Mouse (Mus musculus): ENCODE results near the gene Tmem110. TPM values are rescaled to one million over a fixed set of nuclear protein-coding genes. Genes with fewer than 3 reads are reported as not detected.

The Tmem110 gene
- 10 to 100 TPM; 10.2 to 15.2 TPM for total RNA-seq (2021)
- long read RNA-seq, experiment 1, transcript Tmem110-201 (8 exons, 3,742 nt), result major isoform, 11 of 18 reads
- long read RNA-seq, experiment 1, partial matches to known transcripts, result 1 of 18 reads
- long read RNA-seq, experiment 1, other reads (novel, unspliced or antisense), result 6 of 18 reads
- long read RNA-seq, experiment 2, transcript Tmem110-201 (8 exons, 3,742 nt), result major isoform, 14 of 19 reads
- long read RNA-seq, experiment 2, partial matches to known transcripts, result 3 of 19 reads
- long read RNA-seq, experiment 2, other reads (novel, unspliced or antisense), result 1 of 19 reads

DNA sequence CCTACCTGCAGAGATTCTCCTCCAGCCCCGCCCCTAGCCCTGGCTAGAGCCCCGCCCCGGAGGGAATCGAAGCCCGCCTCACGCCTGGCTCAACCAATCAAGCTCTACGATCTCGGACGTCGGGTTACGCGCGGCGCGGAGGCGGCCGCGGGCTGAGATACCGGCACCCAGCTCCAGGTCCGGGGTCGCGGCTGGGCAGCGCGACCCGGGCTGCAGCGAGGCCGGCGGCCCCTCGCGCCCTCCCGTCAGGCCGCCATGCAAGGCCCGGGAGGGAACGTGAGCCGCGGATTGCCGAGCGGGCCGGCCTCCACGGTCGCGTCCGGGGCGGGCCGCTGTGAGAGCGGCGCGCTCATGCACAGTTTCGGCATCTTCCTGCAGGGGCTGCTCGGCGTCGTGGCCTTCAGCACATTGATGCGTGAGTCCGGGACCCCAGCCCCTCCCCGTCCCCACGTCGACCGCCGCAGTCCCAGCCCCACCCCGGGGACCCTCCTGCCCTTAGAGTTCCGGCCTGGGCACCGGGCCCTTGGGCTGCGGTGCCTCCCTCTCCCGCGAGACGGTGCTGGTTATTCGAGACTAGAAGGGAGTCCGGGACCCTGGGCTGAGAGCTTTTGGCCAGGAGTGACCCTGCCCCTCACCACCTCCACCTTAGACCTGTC is at the start of gene Tmem110:
Tmem110 (plus strand) TSS at position 115 of the 656 bp plus-strand sequence.
- peak; percentile 83 for DNase-seq

DNA sequence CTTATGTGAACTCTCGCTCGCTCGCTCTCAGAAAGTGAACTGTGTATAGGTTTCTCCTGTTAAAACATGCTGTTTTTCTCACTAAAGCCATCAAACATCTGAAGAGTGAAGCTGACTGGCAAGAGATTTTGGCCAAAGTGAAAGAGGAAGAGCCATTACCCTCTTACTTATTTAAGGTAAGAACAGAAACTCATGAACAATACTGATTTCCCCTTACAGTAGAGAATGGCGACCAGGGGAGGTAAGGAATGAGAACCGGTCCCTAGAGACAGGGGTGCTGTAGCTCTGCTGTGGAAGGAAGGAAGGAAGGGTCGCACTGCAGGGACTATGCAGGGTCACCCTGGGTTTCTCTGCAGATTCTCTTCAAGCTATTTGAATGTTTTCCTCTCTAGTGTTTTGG is 40.8 kb upstream of the Tmem110 start:
- no peak for DNase-seq

- no peak for DNase-seq
Measured at GRCm38 (mm10) chr14:30789471-30789870, 35.9 kb upstream of the Tmem110 start.

GRCm38 (mm10) chr14:30792871-30793270 is 32.5 kb upstream of the Tmem110 start:
- DNase-seq, result no peak

- no peak for DNase-seq
Measured at GRCm38 (mm10) chr14:30801756-30802155, 23.6 kb upstream of the Tmem110 start.

GRCm38 (mm10) chr14:30821136-30821535 is 4.3 kb upstream of the Tmem110 start:
- DNase-seq, result no peak

GRCm38 (mm10) chr14:30824456-30824995 is 864 bp upstream of the Tmem110 start:
- no peak for DNase-seq

DNA sequence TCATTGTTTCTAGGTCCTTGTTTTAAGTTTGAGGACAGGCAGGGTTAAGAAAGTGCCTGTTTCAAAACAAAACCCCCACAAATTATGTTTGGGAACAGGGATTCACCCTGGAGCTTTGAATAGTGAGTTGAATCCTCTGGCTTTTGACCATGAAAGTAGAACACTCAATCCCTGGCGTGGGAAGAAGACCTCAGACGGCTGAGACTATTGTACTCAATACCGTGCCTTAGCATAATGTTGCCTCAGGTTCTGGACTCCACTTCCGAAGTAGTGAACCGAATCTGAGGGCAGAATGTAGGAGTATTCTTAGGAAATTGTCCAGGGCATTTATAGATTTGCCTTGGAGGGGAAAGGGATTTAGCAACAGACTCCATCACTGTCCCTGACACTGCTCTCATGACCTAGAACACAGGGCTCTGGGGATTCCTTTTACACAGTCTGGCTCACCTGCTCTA is 342 bp upstream of the Tmem110 start:
- no peak for DNase-seq

DNA sequence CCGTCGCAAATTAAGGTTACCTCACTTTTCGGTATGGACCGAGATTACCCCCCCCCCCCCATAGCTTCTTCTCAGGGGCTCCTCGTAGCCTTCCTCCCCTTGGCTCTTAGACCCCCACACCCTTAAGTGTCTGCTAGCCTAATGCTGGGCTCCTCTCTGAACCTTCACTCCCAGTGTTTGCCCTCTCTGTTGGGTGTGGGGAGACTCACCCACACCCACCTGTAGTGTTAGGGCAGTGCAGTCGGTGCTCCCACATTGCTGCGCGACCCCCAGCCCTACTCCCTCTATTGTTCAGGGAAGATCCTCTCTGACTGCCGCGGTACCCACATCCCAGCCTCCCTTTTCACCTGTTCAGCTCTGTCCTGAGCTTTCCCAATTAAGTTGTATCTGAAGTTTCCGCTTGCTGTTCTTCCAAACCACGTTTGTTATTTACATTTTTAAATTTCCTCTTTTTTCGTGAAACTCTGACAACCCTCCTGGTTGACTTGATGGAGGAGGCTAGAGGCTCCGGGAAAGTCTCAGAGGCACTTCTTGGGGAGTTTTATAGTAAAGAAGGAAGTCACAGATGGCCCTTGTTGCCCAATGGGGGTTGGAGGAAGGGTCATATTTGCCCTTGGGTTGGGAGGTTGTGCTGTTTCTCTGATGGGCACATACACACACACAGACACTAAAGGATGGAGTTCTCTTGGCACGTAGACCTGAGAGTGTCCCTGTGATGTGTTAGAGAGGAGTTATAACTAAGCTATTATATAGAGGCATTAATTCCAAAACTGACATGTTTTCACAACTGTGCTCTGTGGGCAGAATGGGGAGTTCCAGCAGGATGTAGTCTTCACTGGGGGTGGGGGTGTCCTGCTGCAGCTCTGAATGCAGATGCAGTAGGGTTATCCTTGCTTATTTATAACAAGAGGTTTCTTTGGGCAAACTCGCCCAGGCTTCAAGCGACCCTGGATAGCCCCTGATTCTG is 1.1 kb downstream of the Tmem110 start:
- DNase-seq, result no peak

DNA sequence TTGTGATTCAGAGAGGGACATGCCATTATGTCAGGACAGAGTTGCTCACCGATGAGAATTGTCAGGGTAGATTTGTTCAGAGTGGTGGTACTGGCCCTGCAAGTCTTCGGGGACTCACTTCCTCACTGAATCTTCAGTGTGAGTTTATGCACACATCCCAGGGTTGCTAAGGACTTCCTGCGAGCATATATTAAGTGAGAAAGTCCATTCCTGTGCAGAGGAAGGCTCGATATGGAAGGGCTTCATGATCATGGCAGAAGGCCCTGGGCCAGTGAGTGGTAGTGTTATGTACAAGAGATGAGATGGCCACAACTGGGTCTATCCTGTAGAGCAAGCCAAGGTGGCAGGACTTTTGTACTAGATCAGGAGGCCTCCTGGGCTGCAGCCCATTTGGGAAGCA is 2.1 kb downstream of the Tmem110 start:
- no peak for DNase-seq

GRCm38 (mm10) chr14:30828077-30828476 is 2.7 kb downstream of the Tmem110 start:
- no peak for DNase-seq

DNA sequence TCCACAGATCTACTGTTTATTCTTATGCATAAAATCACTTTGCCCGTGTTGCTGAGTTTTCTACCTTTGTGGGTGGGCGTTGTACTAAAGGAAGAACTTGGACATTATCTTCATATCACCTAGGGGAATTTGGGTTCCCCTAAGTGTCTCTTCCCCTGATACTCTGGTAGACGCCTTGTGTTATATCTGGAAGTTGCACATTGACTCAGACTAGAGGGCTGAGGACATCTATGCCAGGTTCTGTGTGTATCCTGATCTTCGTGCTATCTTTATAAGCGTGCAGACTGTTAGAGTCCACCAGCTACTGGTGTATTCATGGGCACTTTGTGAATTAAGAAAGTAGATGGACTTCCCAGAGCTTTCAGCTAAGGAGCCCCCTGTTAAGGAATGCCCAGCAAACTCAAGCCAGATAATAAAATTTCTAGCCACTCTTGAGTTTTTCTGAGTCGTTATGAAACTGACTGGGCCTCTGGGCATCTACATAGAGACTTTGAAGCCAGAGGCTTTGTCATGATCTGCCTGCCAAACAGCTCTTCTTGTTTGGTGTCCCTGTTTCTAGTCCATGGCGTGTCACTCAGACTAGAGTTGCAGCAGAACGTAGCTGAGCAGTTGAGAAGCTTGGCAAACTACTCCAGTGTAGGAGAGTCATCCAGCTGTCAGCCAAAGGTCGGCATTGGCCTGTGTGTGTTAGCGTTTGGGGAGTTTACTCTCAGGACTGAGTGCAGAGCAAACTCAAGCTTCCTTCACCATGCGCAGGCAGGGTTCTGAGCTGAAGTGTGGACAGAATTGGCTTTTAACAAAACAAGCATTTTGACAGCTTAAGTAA is 3.5 kb downstream of the Tmem110 start:
- DNase-seq, result peak; percentile 27

DNA sequence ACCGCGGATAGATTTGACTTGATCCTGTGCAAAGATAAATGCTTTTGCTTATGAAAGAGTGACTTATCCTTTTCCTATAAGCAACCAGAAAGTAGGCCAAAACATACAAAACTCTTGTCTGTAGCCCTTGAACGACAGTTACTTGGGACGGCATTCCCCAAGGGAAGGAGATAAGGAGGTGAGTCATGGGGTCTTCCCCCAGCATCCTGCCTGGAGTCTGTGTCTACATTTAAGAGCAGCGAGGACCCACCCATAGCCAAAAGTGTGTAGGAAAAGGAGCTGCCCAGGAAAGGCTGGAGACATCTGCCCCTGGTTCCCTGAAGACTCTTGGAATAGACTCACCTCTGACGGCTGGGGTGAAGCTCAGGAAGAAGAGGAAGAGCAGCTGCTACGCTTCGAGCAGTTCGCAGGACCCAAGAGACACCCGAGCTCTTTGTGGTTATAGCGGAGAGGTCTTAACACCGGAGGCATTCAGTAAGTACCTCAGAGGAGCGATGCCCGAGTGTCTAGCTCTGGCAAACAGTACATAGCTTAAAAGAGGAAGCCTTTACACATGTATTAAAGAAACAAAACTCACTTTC is 12.1 kb downstream of the Tmem110 start:
- DNase-seq, result no peak

GRCm38 (mm10) chr14:30843701-30844100 is 18.3 kb downstream of the Tmem110 start:
- no peak for DNase-seq

- DNase-seq, result no peak
Measured at GRCm38 (mm10) chr14:30850504-30850903, 25.1 kb downstream of the Tmem110 start.

DNA sequence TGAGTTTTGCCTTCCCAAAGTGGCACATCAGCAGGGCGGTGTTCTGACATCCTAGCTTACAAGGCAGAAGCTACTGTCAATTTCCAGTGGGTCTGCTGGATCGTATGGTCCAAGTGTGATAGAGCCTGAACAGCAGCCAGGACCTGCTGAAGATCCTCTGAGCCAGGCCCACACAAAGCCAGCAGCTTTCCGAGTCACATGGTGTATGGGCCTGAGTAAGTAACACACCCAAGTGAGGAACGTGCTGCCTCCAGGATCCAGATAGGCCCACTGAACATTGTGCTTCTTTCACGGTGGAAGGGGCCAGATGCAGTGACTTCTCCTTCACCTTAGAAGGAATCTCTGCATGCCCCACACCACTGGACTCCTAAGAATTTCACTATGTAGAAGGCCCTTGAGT is 26.9 kb downstream of the Tmem110 start:
- DNase-seq, result no peak

DNA sequence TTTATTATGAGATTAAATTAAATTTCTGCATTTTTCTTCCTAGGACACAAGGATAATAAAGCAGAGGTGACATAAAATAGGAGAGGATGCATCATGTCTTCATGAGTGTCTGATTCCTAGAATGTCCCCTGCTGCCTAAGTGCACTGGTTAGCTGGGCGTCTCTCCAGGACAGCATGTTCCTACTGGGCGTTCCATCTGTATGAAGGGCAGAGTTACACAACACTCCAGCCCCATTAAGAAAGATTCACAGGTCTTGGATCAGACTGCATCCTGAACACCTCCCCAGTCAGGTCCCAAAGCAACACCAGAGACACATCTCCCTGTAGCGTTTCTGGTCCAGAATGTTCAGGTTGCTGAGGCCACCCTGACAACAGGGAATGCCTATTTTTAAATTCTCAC is 29.9 kb downstream of the Tmem110 start:
- DNase-seq, result no peak

GRCm38 (mm10) chr14:30856885-30857507 is 31.6 kb downstream of the Tmem110 start:
- no peak for DNase-seq

GRCm38 (mm10) chr14:30857990-30858389 is 32.6 kb downstream of the Tmem110 start:
- DNase-seq, result no peak

DNA sequence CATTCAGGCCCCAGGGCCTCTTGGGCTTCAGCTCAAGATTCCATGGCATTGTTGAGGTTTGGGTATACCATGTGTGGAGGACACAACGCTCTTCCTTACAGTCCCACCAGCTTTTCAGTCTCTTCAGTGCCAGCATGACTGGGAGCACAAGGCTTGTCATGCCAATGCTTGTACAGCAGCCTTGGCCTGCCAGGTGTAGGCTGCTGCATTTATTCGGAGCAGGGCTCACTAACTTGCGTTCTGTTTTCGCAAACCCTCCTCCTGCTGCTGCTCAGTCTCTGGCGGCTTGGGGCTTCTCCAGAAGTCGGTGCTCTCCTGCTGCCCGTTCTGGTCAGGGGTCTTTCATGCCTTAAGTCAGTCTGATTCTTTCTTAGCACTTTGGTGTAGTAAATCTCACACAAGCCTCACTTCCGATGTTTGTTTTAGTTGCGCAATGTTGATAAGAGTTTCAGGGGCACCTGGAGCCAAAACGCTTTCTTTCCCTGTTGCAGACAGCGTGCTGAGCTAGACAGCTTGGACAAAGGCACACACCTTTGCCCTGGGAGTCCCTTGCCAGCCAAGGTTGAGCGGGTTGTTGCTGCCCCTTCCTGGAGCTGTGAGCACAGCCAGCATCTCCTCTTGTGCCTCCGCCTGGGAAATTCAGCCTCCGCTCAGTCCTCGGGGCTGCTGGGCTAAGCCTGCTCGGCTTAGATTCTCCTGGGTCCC is 36.2 kb downstream of the Tmem110 start:
- DNase-seq, result no peak
